In the genomic region with DNA sequence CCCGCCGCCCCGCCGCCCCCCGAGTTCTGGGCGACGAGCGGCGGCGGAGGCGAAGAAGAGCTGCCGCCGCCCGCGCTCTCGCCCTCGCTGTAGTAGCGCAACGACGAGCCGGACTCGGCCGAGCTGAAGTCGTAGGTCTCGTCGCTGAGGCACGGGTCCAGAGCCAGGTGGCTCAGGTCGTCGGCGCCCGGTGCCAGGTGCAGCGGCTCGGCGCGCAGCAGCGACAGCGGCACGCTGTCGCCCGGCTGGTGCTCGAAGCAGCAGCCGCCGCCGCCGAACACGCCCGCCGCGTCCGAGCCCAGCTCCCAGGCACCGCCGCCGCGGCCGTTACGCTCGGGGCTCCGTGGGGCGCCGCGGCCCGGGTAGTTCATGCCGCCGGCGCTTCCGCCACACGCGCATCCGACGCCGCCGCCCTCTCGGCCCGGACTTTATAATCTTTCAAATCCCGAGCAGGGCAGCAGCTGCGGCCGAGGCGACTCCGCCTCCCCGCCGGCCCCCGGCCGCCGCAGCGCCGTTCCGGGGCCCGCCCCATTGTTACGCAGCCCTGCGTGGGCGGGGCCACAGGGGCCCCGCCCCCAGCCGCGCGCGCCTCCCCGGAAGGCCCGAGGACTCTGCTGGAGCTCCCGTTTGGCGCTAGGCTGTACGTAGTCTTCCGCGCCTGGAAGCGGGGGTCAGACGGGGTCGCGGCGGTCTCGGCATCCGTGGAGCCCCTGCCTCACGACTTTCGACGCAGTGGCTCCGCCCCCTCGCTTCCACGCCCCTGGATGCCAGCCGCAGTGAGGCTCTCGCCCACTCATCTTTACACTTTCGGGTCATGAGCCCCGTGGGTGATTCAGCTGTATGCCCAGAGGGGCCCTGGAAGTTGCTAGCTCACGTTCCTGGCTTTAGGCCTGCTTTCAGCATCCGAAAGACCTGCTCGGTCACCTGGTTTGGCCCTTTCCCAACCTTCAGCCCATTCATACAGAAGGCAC, we compare ENCODE assay signal across 8 mouse cellular contexts. TPM values are rescaled to one million over a fixed set of nuclear protein-coding genes. Genes with fewer than 3 reads are reported as not detected.
DNase-seq lines count a peak whose midpoint lies in the region; ATAC-seq lines count a peak whose summit lies in the region.

A gene (minus strand): TSS at position 503 of the 971 bp plus-strand sequence.

- H3K4me2 ChIP-seq in hindbrain, embryonic 11.5 days (replicated peaks; ENCODE audit: low read depth, low read length), result peak within 1 kb of the TSS; percentile 81

- no peaks in the 10 kb centered on the region for H3K27me3 ChIP-seq in hindbrain, embryonic 11.5 days (ENCODE audit: control insufficient read depth, insufficient read depth, low read length)

- under 1% methylated on average over 101 of the region's 123 CpGs for WGBS in hindbrain, embryonic 11.5 days

- H3K9ac ChIP-seq in hindbrain, embryonic 11.5 days (ENCODE audit: low read depth, low read length), result peak within 1 kb of the TSS; percentile 54

- peak; percentile 92 for DNase-seq in MN1 (ENCODE audit: low spot score)
- DNase-seq in cerebellum, adult 9-10 months, result peak; percentile 89
- peak; percentile 71 to 87 for DNase-seq in frontal cortex, adult 2 months (ENCODE audit: extremely low spot score in 1 of 2, low spot score in 1 of 2)
- peak; percentile 95 for DNase-seq in hindbrain, embryonic 11.5 days (ENCODE audit: low spot score)
- peak; percentile 76 to 87 for DNase-seq in layer of hippocampus, postnatal 10 days (ENCODE audit: low spot score in 2 of 2)
- DNase-seq in lung, postnatal 10 days, result peak; percentile 88
- DNase-seq in ovary, postnatal 36 days (ENCODE audit: low spot score), result peak; percentile 89
- peak; percentile 85 for DNase-seq in thymus, postnatal 25 days

- H3K4me1 ChIP-seq in hindbrain, embryonic 11.5 days (replicated peaks; ENCODE audit: control insufficient read depth, insufficient read depth, low read length), result no peaks in the 10 kb centered on the region

- peak within 1 kb of the TSS; percentile 55 for H3K4me3 ChIP-seq in hindbrain, embryonic 11.5 days (ENCODE audit: low read depth, low read length)

- peak; percentile 97 for ATAC-seq in hindbrain, embryonic 11.5 days (ENCODE audit: low FRiP score)

- H3K27ac ChIP-seq in hindbrain, embryonic 11.5 days (ENCODE audit: low read depth, low read length), result peak within 1 kb of the TSS; percentile 85

- H3K36me3 ChIP-seq in hindbrain, embryonic 11.5 days (ENCODE audit: control insufficient read depth, insufficient read depth, low read length), result no peaks in the 10 kb centered on the region

- H3K9me3 ChIP-seq in hindbrain, embryonic 11.5 days (ENCODE audit: control insufficient read depth, low read length), result no peaks in the 10 kb centered on the region

RNA-seq across cellular contexts. Expression of the gene that starts here (rescaled TPM):
- 84.3 and 88.4 TPM in 2 replicates for polyA plus RNA-seq in frontal cortex, adult 2 months (2012; rRNA removed)
- 15.0 and 15.1 TPM in 2 replicates for polyA plus RNA-seq in hindbrain, embryonic 11.5 days (2014; fragmentation: Nextera tagmentation; extraction: Ambion mirVana)
- total RNA-seq in layer of hippocampus, postnatal 10 days (2021), result 10 to 100 TPM; 67.5 to 74.4 TPM

Comparison
In these comparisons a context has a peak if more than half of its experiments do, and no peak if none do; other contexts are left out.
1. Peak in every context shown above with its lines: DNase-seq, ATAC-seq, H3K4me3 ChIP-seq and H3K27ac ChIP-seq.